Mouse (Mus musculus) heart, embryonic 16.5 days (tissue): Measurements from ENCODE around the gene Pou6f1. TPM values are rescaled to one million over a fixed set of nuclear protein-coding genes. Genes with fewer than 3 reads are reported as not detected.
A peak's percentile ranks its signal among the peaks of the same experiment; 100 is the strongest.

Experiments used
- ATAC-seq: fragments of 200-750 bp; cut with Nextera tagmentation; replicated peaks from 2 replicates; pipeline ENCODE4 v1.8.0; 2017; ENCODE audit warnings: moderate number of reproducible peaks; ENCODE audit not compliant: insufficient read depth, low FRiP score; ENCODE audit errors: extremely low read depth
- H3K27ac ChIP-seq: fragments of 300-500 bp; sonication (generic); 2 replicates; pipeline ENCODE4 v1.5.1; 2014; ENCODE audit warnings: mild to moderate bottlenecking, low read length, control low read depth, moderate library complexity
- H3K27me3 ChIP-seq: fragments of 300-500 bp; sonication (generic); 2 replicates; pipeline ENCODE4 v1.6.1; 2014; ENCODE audit warnings: low read length, mixed read lengths; ENCODE audit not compliant: control insufficient read depth, insufficient read depth
- H3K36me3 ChIP-seq: fragments of 300-500 bp; sonication (generic); 2 replicates; pipeline ENCODE4 v1.6.1; 2014; ENCODE audit not compliant: control insufficient read depth, insufficient read depth
- H3K4me1 ChIP-seq: fragments of 300-500 bp; sonication (generic); 2 replicates; pipeline ENCODE4 v1.6.1; 2014; ENCODE audit warnings: low read length, mixed read lengths; ENCODE audit not compliant: control insufficient read depth, insufficient read depth
- H3K4me2 ChIP-seq: fragments of 300-500 bp; sonication (generic); 2 replicates; pipeline ENCODE4 v1.6.1; 2014; ENCODE audit warnings: low read depth, mild to moderate bottlenecking, control low read depth, low read length
- H3K4me3 ChIP-seq: fragments of 300-500 bp; sonication (generic); 2 replicates; pipeline ENCODE4 v1.5.1; 2014; ENCODE audit warnings: mild to moderate bottlenecking, control low read depth, low read length
- H3K9ac ChIP-seq: fragments of 300-500 bp; sonication (generic); 2 replicates; pipeline ENCODE4 v1.6.1; 2014; ENCODE audit warnings: low read length, control low read depth
- H3K9me3 ChIP-seq: fragments of 300-500 bp; sonication (generic); replicated peaks from 2 replicates; pipeline ENCODE4 v1.6.1; 2016; ENCODE audit warnings: low read length; ENCODE audit not compliant: control insufficient read depth
- WGBS: fragments of 180-500 bp; shearing (Covaris S2); extraction: QIAGEN DNeasy Blood & Tissue Kit; methylation state at CpG from one replicate; pipeline ENCODE4 v1.1.7; 2014; 5-methylcytosine and 5-hydroxymethylcytosine counted together
- polyA plus RNA-seq: library from polyadenylated mRNA; unstranded; fragments of >200 nt; fragmentation: Nextera tagmentation; extraction: Ambion mirVana; gene quantifications from 2 replicates; pipeline ENCODE4 v1.2.1, GENCODE M21; 2015

Pou6f1 gene
- polyA plus RNA-seq, 1 experiment from 2014 or later: 3.3 TPM

- no peaks in the 10 kb centered on the region for H3K27me3 ChIP-seq
- peaks cover 9% of the 10 kb centered on the region for H3K4me1 ChIP-seq
- ATAC-seq: no peak
- H3K27ac ChIP-seq: no peak overlapping the region
- H3K4me2 ChIP-seq: no peak overlapping the region
- 77% methylated on average over 6 of the region's 6 CpGs for WGBS
- no peak overlapping the region for H3K9ac ChIP-seq
- H3K9me3 ChIP-seq: no peaks in the 10 kb centered on the region
- no peaks in the 10 kb centered on the region for H3K36me3 ChIP-seq
- H3K4me3 ChIP-seq: no peak overlapping the region
These were observed 23.0 kb downstream of the Pou6f1 start for GRCm38 (mm10) chr15:100576810-100577209.

GRCm38 (mm10) chr15:100576392-100576791 is 23.4 kb downstream of the Pou6f1 start:
- H3K36me3 ChIP-seq: no peaks in the 10 kb centered on the region
- no peak overlapping the region for H3K4me2 ChIP-seq
- H3K27ac ChIP-seq: no peak overlapping the region
- 80% methylated on average over 6 of the region's 6 CpGs for WGBS
- H3K27me3 ChIP-seq: no peaks in the 10 kb centered on the region
- no peak for ATAC-seq
- H3K4me3 ChIP-seq: no peak overlapping the region
- H3K4me1 ChIP-seq: peaks cover 9% of the 10 kb centered on the region
- no peaks in the 10 kb centered on the region for H3K9me3 ChIP-seq
- no peak overlapping the region for H3K9ac ChIP-seq

GRCm38 (mm10) chr15:100575366-100575765 is 24.4 kb downstream of the Pou6f1 start:
- Histone ChIP-seq H3K4me3 (no peak overlapping the region), H3K9ac (no peak overlapping the region), H3K9me3 (no peaks in the 10 kb centered on the region), H3K4me1 (peaks cover 9% of the 10 kb centered on the region), H3K27me3 (no peaks in the 10 kb centered on the region), H3K27ac (no peak overlapping the region), H3K36me3 (no peaks in the 10 kb centered on the region), H3K4me2 (no peak overlapping the region)
- WGBS: 79% methylated on average over 12 of the region's 12 CpGs
- no peak for ATAC-seq

GRCm38 (mm10) chr15:100574378-100574777 is 25.4 kb downstream of the Pou6f1 start:
- Histone ChIP-seq H3K36me3 (no peaks in the 10 kb centered on the region), H3K27me3 (no peaks in the 10 kb centered on the region), H3K4me3 (no peak overlapping the region), H3K9ac (no peak overlapping the region), H3K4me2 (no peak overlapping the region), H3K27ac (0 out of 2 replicates have a peak overlapping the region, but pooled peaks have one; percentile 19), H3K9me3 (no peaks in the 10 kb centered on the region), H3K4me1 (peaks cover 9% of the 10 kb centered on the region)
- no peak for ATAC-seq
- 66% methylated on average over 2 of the region's 2 CpGs for WGBS

GRCm38 (mm10) chr15:100573946-100574345 is 25.8 kb downstream of the Pou6f1 start:
- peak overlapping the region; percentile 19; the same call in 1 of the 2 replicates for H3K27ac ChIP-seq
- peak; percentile 76; the same call in 1 of the 2 replicates for ATAC-seq
- H3K27me3 ChIP-seq: no peaks in the 10 kb centered on the region
- no peak overlapping the region for H3K4me3 ChIP-seq
- WGBS: 20% methylated on average over 6 of the region's 6 CpGs
- H3K9me3 ChIP-seq: no peaks in the 10 kb centered on the region
- H3K9ac ChIP-seq: no peak overlapping the region
- no peak overlapping the region for H3K4me2 ChIP-seq
- no peaks in the 10 kb centered on the region for H3K36me3 ChIP-seq
- peaks cover 9% of the 10 kb centered on the region for H3K4me1 ChIP-seq

GRCm38 (mm10) chr15:100569239-100569638 is 30.5 kb downstream of the Pou6f1 start:
- Histone ChIP-seq H3K27me3 (no peaks in the 10 kb centered on the region), H3K4me3 (no peak overlapping the region), H3K36me3 (no peaks in the 10 kb centered on the region), H3K4me2 (no peak overlapping the region), H3K9ac (no peak overlapping the region), H3K27ac (no peak overlapping the region), H3K9me3 (no peaks in the 10 kb centered on the region), H3K4me1 (peaks cover 8% of the 10 kb centered on the region)
- ATAC-seq: no peak
- 73% methylated on average over 3 of the region's 3 CpGs for WGBS

- Histone ChIP-seq H3K27ac (no peak overlapping the region), H3K9me3 (no peaks in the 10 kb centered on the region), H3K9ac (no peak overlapping the region), H3K27me3 (no peaks in the 10 kb centered on the region), H3K4me3 (no peak overlapping the region), H3K4me2 (no peak overlapping the region), H3K36me3 (no peaks in the 10 kb centered on the region), H3K4me1 (no peaks in the 10 kb centered on the region)
- WGBS: 72% methylated on average over 2 of the region's 2 CpGs
- ATAC-seq: no peak
These were observed 33.3 kb downstream of the Pou6f1 start for GRCm38 (mm10) chr15:100566531-100566930.

GRCm38 (mm10) chr15:100557705-100558433 is 41.9 kb downstream of the Pou6f1 start:
- no peaks in the 10 kb centered on the region for H3K27me3 ChIP-seq
- no peak for ATAC-seq
- 67% methylated on average over 5 of the region's 5 CpGs for WGBS
- H3K4me2 ChIP-seq: no peak overlapping the region
- H3K9ac ChIP-seq: no peak overlapping the region
- no peak overlapping the region for H3K4me3 ChIP-seq
- no peaks in the 10 kb centered on the region for H3K9me3 ChIP-seq
- H3K4me1 ChIP-seq: peaks cover 9% of the 10 kb centered on the region
- H3K36me3 ChIP-seq: no peaks in the 10 kb centered on the region
- no peak overlapping the region for H3K27ac ChIP-seq

- ATAC-seq: no peak
- no peaks in the 10 kb centered on the region for H3K9me3 ChIP-seq
- no peak overlapping the region for H3K4me3 ChIP-seq
- H3K4me2 ChIP-seq: no peak overlapping the region
- no peak overlapping the region for H3K27ac ChIP-seq
- peaks cover 9% of the 10 kb centered on the region for H3K4me1 ChIP-seq
- WGBS: 65% methylated on average over 9 of the region's 9 CpGs
- no peak overlapping the region for H3K9ac ChIP-seq
- H3K36me3 ChIP-seq: no peaks in the 10 kb centered on the region
- H3K27me3 ChIP-seq: no peaks in the 10 kb centered on the region
These were observed 43.4 kb downstream of the Pou6f1 start for GRCm38 (mm10) chr15:100556378-100556777.
